Mouse (Mus musculus): ENCODE results near the gene Zfp710.

DNA sequence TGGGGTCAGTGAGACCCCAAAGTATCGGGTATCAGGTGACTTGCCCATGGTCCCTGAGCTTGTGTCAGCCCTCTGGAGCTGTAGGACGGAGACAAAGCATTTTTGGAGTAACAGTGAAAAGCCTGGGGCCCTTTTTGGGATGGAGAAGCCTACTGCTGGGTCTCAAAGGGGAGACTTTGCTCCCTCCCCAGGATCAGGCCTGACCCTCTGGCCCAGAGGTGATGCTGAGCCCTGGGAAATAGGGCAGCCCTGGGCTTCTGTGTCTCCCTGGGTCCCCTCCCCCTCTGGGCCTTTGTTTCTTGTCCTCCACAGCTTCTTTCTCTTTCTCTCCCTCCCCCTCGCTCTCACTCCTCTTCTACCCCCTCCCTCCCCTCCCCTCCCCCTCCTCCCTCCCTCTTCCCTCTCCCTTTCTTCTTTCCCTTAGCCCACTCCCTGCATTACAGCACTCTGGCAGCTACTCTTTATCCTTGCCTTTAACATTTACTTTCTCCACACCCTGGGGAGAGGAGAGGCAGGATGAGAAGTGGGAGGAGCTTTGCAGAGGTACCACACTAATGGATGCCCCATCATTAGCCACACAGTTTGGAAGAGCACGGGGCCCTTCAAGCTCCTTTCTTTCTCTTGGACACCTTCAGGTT is 51.5 kb downstream of the Zfp710 start:
- TF ChIP-seq POLR2A (IDR thresholded peaks at IDR 0.05; ENCODE audit: extremely low read depth, insufficient read depth, low read length) (no peak), CTCF (IDR thresholded peaks at IDR 0.05; ENCODE audit: low read depth, low read length) (no peak)
